Mouse (Mus musculus) cerebellum, postnatal 25 days (tissue): ENCODE data around the gene BC005624.
"Not testable (repeated sequence)": the region's sequence is repeated elsewhere in the genome, so short reads cannot be mapped to it uniquely, and the experiment has no call there.

Experiments
- DNase-seq, 2 experiments: peaks; one replicate each; pipeline ENCODE4 v3.0.0; 2021; ENCODE audit warnings: mixed read lengths in 2 of 2

BC005624 gene

GRCm38 (mm10) chr2:30967352-30968327 lies 14.4 kb downstream of the BC005624 start, which contains the start of gene Tor1a:
Gene Tor1a (minus strand): TSS chr2:30967933.
- DNase-seq: peak; percentile 91 to 93

GRCm38 (mm10) chr2:30966826-30967225 lies 15.2 kb downstream of the BC005624 start:
- DNase-seq: no peak

GRCm38 (mm10) chr2:30965627-30966026 lies 16.4 kb downstream of the BC005624 start:
- no peak for DNase-seq

- no peak for DNase-seq
Measured at GRCm38 (mm10) chr2:30962570-30963254, 19.3 kb downstream of the BC005624 start.

- DNase-seq: no peak
Measured at GRCm38 (mm10) chr2:30959856-30960255, 22.1 kb downstream of the BC005624 start.

GRCm38 (mm10) chr2:30958726-30959125 lies 23.3 kb downstream of the BC005624 start:
- no peak for DNase-seq

- DNase-seq: no peak
Measured at GRCm38 (mm10) chr2:30957511-30957910, 24.5 kb downstream of the BC005624 start.

- no peak for DNase-seq
Measured at GRCm38 (mm10) chr2:30954797-30955196, 27.2 kb downstream of the BC005624 start.

- peak; percentile 87 to 89 for DNase-seq
Measured at GRCm38 (mm10) chr2:30952824-30953490, 29.0 kb downstream of the BC005624 start, which contains the start of gene Tor1b. Gene Tor1b (plus strand): TSS chr2:30952959.

- no peak for DNase-seq
Measured at GRCm38 (mm10) chr2:30952457-30952823, 29.6 kb downstream of the BC005624 start.

- peak; percentile 59 to 78 for DNase-seq
Measured at GRCm38 (mm10) chr2:30942603-30943011, 39.4 kb downstream of the BC005624 start.

GRCm38 (mm10) chr2:30942116-30942515 lies 39.9 kb downstream of the BC005624 start:
- not testable (repeated sequence) for DNase-seq

- DNase-seq: no peak
Measured at GRCm38 (mm10) chr2:30941586-30941985, 40.4 kb downstream of the BC005624 start.

- DNase-seq: no peak
Measured at GRCm38 (mm10) chr2:30938574-30938991, 43.4 kb downstream of the BC005624 start.

- no peak for DNase-seq
Measured at GRCm38 (mm10) chr2:30937731-30938130, 44.3 kb downstream of the BC005624 start.

- DNase-seq: no peak
Measured at GRCm38 (mm10) chr2:30936808-30937207, 45.2 kb downstream of the BC005624 start.

GRCm38 (mm10) chr2:30933917-30934450 lies 48.0 kb downstream of the BC005624 start:
- peak; percentile 79 to 87 for DNase-seq

GRCm38 (mm10) chr2:30933032-30933431 lies 49.0 kb downstream of the BC005624 start:
- no peak for DNase-seq

GRCm38 (mm10) chr2:30931922-30932321 lies 50.1 kb downstream of the BC005624 start:
- DNase-seq: no peak

GRCm38 (mm10) chr2:30930846-30931245 lies 51.2 kb downstream of the BC005624 start:
- DNase-seq: not testable (repeated sequence)

GRCm38 (mm10) chr2:30929483-30930045 lies 52.4 kb downstream of the BC005624 start, which contains the start of gene Ptges:
Gene Ptges (minus strand): TSS chr2:30929863.
- peak; percentile 84 to 91 for DNase-seq

- DNase-seq: no peak
Measured at GRCm38 (mm10) chr2:30928893-30929482, 53.0 kb downstream of the BC005624 start.
